In genomic region chr3:134828492-134828874, GRCm38 (mm10) we compare ENCODE assay signal across 9 mouse cellular contexts. TPM values are rescaled to one million over a fixed set of nuclear protein-coding genes. Genes with fewer than 3 reads are reported as not detected.
DNase-seq lines count a peak whose midpoint lies in the region; ATAC-seq and TF ChIP-seq lines count a peak whose summit lies in the region.
"Had no signal": no experiment of that assay in that cellular context is flagged by ENCODE, and none has a peak within 500 bp of the region (broad histone marks: within the 10 kb centered on the region; RNA-seq: fewer than 3 reads in every experiment).

No protein-coding gene starts in this region.

- H3K27ac ChIP-seq in heart, embryonic 15.5 days = no peak overlapping the region
- H3K27ac ChIP-seq in heart, adult 2 months = no peak overlapping the region
- no peak overlapping the region for H3K27ac ChIP-seq in embryonic facial prominence, embryonic 12.5 days
- H3K27ac ChIP-seq in hindbrain, embryonic 15.5 days (replicated peaks) = no peak overlapping the region
- H3K27ac ChIP-seq in midbrain, embryonic 13.5 days = no peak overlapping the region
- no peak overlapping the region for H3K27ac ChIP-seq in cerebellum, adult 2 months (ENCODE audit: insufficient read depth, low read length)

- no peak for ATAC-seq in heart, embryonic 15.5 days (replicated peaks; ENCODE audit: insufficient number of reproducible peaks, insufficient read depth, low FRiP score, low read depth)
- ATAC-seq in embryonic facial prominence, embryonic 12.5 days (ENCODE audit: insufficient number of reproducible peaks, insufficient read depth, low FRiP score, low TSS enrichment) = no peak
- no peak for ATAC-seq in hindbrain, embryonic 15.5 days (ENCODE audit: low FRiP score, low read depth)
- ATAC-seq in midbrain, embryonic 13.5 days = peak; percentile 7; the same call in 1 of the 2 replicates

- H3K9me3 ChIP-seq in heart, embryonic 15.5 days (replicated peaks) = no peaks in the 10 kb centered on the region
- H3K9me3 ChIP-seq in embryonic facial prominence, embryonic 12.5 days = no peaks in the 10 kb centered on the region
- H3K9me3 ChIP-seq in hindbrain, embryonic 15.5 days = no peaks in the 10 kb centered on the region
- no peaks in the 10 kb centered on the region for H3K9me3 ChIP-seq in midbrain, embryonic 13.5 days

- H3K27me3 ChIP-seq in heart, embryonic 15.5 days = peaks cover 11% of the 10 kb centered on the region
- no peaks in the 10 kb centered on the region for H3K27me3 ChIP-seq in heart, adult 2 months (ENCODE audit: control insufficient read depth, insufficient read depth, low read length)
- peaks cover 9% of the 10 kb centered on the region for H3K27me3 ChIP-seq in embryonic facial prominence, embryonic 12.5 days
- H3K27me3 ChIP-seq in hindbrain, embryonic 15.5 days = no peaks in the 10 kb centered on the region
- H3K27me3 ChIP-seq in midbrain, embryonic 13.5 days = peaks cover 10% of the 10 kb centered on the region; the same call in 1 of the 2 replicates
- no peaks in the 10 kb centered on the region for H3K27me3 ChIP-seq in cerebellum, adult 2 months (ENCODE audit: control insufficient read depth, insufficient read depth, low read length)

- H3K4me2 ChIP-seq in heart, embryonic 15.5 days = peak overlapping the region; percentile 85
- peak overlapping the region; percentile 88 for H3K4me2 ChIP-seq in embryonic facial prominence, embryonic 12.5 days (replicated peaks)
- peak overlapping the region; percentile 92 for H3K4me2 ChIP-seq in hindbrain, embryonic 15.5 days
- H3K4me2 ChIP-seq in midbrain, embryonic 13.5 days (replicated peaks) = peak overlapping the region; percentile 94

- no peak for TF ChIP-seq EP300 in heart, adult 2 months (IDR thresholded peaks at IDR 0.05; ENCODE audit: insufficient read depth, low read depth, low read length)

- intact Hi-C loops in heart, adult 2 months (cut with DNase I) = no loop called here

- H3K79me2 ChIP-seq in heart, adult 2 months (replicated peaks; ENCODE audit: control insufficient read depth, insufficient read depth, low read length) = no peaks in the 10 kb centered on the region

- DNase-seq in heart, adult 2 months = no peak
- no peak for DNase-seq in adrenal gland, postnatal 4 days (ENCODE audit: low spot score in 2 of 2)
- DNase-seq in cerebellum, adult 2 months = no peak
- no peak for DNase-seq in spleen, postnatal 14 days (ENCODE audit: low spot score in 2 of 2)

- no peak for TF ChIP-seq CTCF in heart, adult 2 months (IDR thresholded peaks at IDR 0.05)
- no peak for TF ChIP-seq CTCF in cerebellum, adult 2 months (IDR thresholded peaks at IDR 0.05; ENCODE audit: borderline replicate concordance, insufficient read depth, low read depth, low read length)

- no peaks in the 10 kb centered on the region for H3K36me3 ChIP-seq in heart, embryonic 15.5 days
- H3K36me3 ChIP-seq in heart, adult 2 months (ENCODE audit: control insufficient read depth, insufficient read depth, low read length) = no peaks in the 10 kb centered on the region
- H3K36me3 ChIP-seq in embryonic facial prominence, embryonic 12.5 days = no peaks in the 10 kb centered on the region
- H3K36me3 ChIP-seq in hindbrain, embryonic 15.5 days = no peaks in the 10 kb centered on the region
- no peaks in the 10 kb centered on the region for H3K36me3 ChIP-seq in midbrain, embryonic 13.5 days

- H3K4me1 ChIP-seq in heart, embryonic 15.5 days (replicated peaks) = peaks cover 9% of the 10 kb centered on the region
- no peaks in the 10 kb centered on the region for H3K4me1 ChIP-seq in heart, adult 2 months (ENCODE audit: control insufficient read depth, insufficient read depth, low read length)
- no peaks in the 10 kb centered on the region for H3K4me1 ChIP-seq in embryonic facial prominence, embryonic 12.5 days
- peaks cover 13% of the 10 kb centered on the region for H3K4me1 ChIP-seq in hindbrain, embryonic 15.5 days (replicated peaks)
- H3K4me1 ChIP-seq in midbrain, embryonic 13.5 days (replicated peaks) = peaks cover 11% of the 10 kb centered on the region
- no peaks in the 10 kb centered on the region for H3K4me1 ChIP-seq in cerebellum, adult 2 months (ENCODE audit: control insufficient read depth, insufficient read depth, low read length)

- no peak overlapping the region for H3K9ac ChIP-seq in heart, embryonic 15.5 days
- H3K9ac ChIP-seq in heart, adult 2 months (ENCODE audit: low read depth, low read length) = no peak overlapping the region
- no peak overlapping the region for H3K9ac ChIP-seq in embryonic facial prominence, embryonic 12.5 days
- H3K9ac ChIP-seq in hindbrain, embryonic 15.5 days = peak overlapping the region; percentile 45
- H3K9ac ChIP-seq in midbrain, embryonic 13.5 days (replicated peaks) = peak overlapping the region; percentile 50

- no peak for TF ChIP-seq POLR2A in heart, adult 2 months (IDR thresholded peaks at IDR 0.05; ENCODE audit: insufficient read depth, low read depth, low read length)
- no peak for TF ChIP-seq POLR2A in cerebellum, adult 2 months (IDR thresholded peaks at IDR 0.05; ENCODE audit: borderline replicate concordance, insufficient read depth, low read length)

- peak overlapping the region; percentile 42 for H3K4me3 ChIP-seq in heart, embryonic 15.5 days
- no peak overlapping the region for H3K4me3 ChIP-seq in heart, adult 2 months
- peak overlapping the region; percentile 48 for H3K4me3 ChIP-seq in embryonic facial prominence, embryonic 12.5 days
- H3K4me3 ChIP-seq in hindbrain, embryonic 15.5 days = peak overlapping the region; percentile 50
- H3K4me3 ChIP-seq in midbrain, embryonic 13.5 days (replicated peaks) = peak overlapping the region; percentile 47
- no peak overlapping the region for H3K4me3 ChIP-seq in cerebellum, adult 2 months (replicated peaks; ENCODE audit: insufficient read depth, low read depth, low read length)

- WGBS in heart, embryonic 15.5 days = 53% methylated on average over 6 of the region's 6 CpGs
- WGBS in heart, adult 2 months = 51% methylated on average over 6 of the region's 6 CpGs
- 52% methylated on average over 6 of the region's 6 CpGs for WGBS in embryonic facial prominence, embryonic 12.5 days
- WGBS in hindbrain, embryonic 15.5 days = 55% methylated on average over 6 of the region's 6 CpGs
- WGBS in midbrain, embryonic 13.5 days = 56% methylated on average over 6 of the region's 6 CpGs
- WGBS in cerebellum, adult 2 months = 56% methylated on average over 6 of the region's 6 CpGs

RNA-seq across cellular contexts. Expression of gene Tacr3, which starts 0.3 kb away (rescaled TPM):
- polyA plus RNA-seq in heart, embryonic 15.5 days (2015; fragmentation: Nextera tagmentation; extraction: Ambion mirVana) = 0.03 TPM in 1 of 2 replicates, not detected in the other
- not detected for total RNA-seq in heart, adult 2 months (2021)
- polyA plus RNA-seq in heart, adult 2 months (2012; rRNA removed) = not detected in 2 replicates
- polyA plus RNA-seq in embryonic facial prominence, embryonic 12.5 days (2016; fragmentation: Nextera tagmentation; extraction: Ambion mirVana) = 0.55 and 0.64 TPM in 2 replicates
- 5.2 and 5.7 TPM in 2 replicates for polyA plus RNA-seq in hindbrain, embryonic 15.5 days (2015; fragmentation: Nextera tagmentation; extraction: Ambion mirVana)
- 1.9 and 2.4 TPM in 2 replicates for polyA plus RNA-seq in midbrain, embryonic 13.5 days (2015; fragmentation: Nextera tagmentation; extraction: Ambion mirVana)
- not detected for total RNA-seq in adrenal gland, postnatal 4 days (2021)
- polyA plus RNA-seq in cerebellum, adult 2 months (2012; rRNA removed) = 1.7 and 2.1 TPM in 2 replicates
- total RNA-seq: common myeloid progenitor, adult 5-6 weeks had no signal

Comparison
In these comparisons a context has a peak if more than half of its experiments do, and no peak if none do; other contexts are left out.
1. H3K4me3 ChIP-seq: peak in heart, embryonic 15.5 days (single experiment), embryonic facial prominence, embryonic 12.5 days (single experiment), hindbrain, embryonic 15.5 days (single experiment) and midbrain, embryonic 13.5 days (single experiment); none in heart, adult 2 months (single experiment) and cerebellum, adult 2 months (single experiment).
2. H3K9ac ChIP-seq: peak in hindbrain, embryonic 15.5 days (single experiment) and midbrain, embryonic 13.5 days (single experiment); none in heart, embryonic 15.5 days (single experiment), heart, adult 2 months (single experiment) and embryonic facial prominence, embryonic 12.5 days (single experiment).
3. Peak in every context shown above with its lines, with median percentiles within 50 percentile points of each other: H3K4me2 ChIP-seq.